Mouse (Mus musculus): ENCODE measurements around the gene Daam2.

- TF ChIP-seq HCFC1 (IDR thresholded peaks at IDR 0.05; ENCODE audit: borderline replicate concordance, insufficient read depth, low read length) (no peak), ZNF384 (IDR thresholded peaks at IDR 0.05; ENCODE audit: low read depth, low read length) (no peak), ZC3H11A (IDR thresholded peaks at IDR 0.05; ENCODE audit: borderline replicate concordance, low read depth, low read length) (no peak)
These were observed 4.6 kb upstream of the Daam2 start for GRCm38 (mm10) chr17:49568717-49569116.
